Mouse (Mus musculus) kidney, adult 2 months (tissue): ENCODE results near the gene Plekha6. TPM values are rescaled to one million over a fixed set of nuclear protein-coding genes. Genes with fewer than 3 reads are reported as not detected.

ENCODE experiments used
- DNase-seq: peaks from one replicate; pipeline ENCODE4 v3.0.0; 2021
- H3K27ac ChIP-seq: fragments of 200-500 bp; 2 replicates; pipeline ENCODE4 v1.5.1; 2012; ENCODE audit warnings: low read depth, low read length, control low read depth, inconsistent platforms; ENCODE audit not compliant: insufficient read depth
- H3K27me3 ChIP-seq: fragments of 200-500 bp; replicated peaks from 2 replicates; pipeline ENCODE4 v1.6.1; 2012; ENCODE audit warnings: mild to moderate bottlenecking, moderate library complexity, low read length, inconsistent platforms; ENCODE audit not compliant: control insufficient read depth, insufficient read depth
- H3K36me3 ChIP-seq: fragments of 200-500 bp; 2 replicates; pipeline ENCODE4 v1.6.1; 2012; ENCODE audit warnings: mild to moderate bottlenecking, moderate library complexity, low read length, inconsistent platforms; ENCODE audit not compliant: control insufficient read depth, insufficient read depth
- H3K4me1 ChIP-seq: fragments of 200-500 bp; 2 replicates; pipeline ENCODE4 v1.6.1; 2011; ENCODE audit warnings: low read length; ENCODE audit not compliant: control insufficient read depth, insufficient read depth
- H3K4me3 ChIP-seq: fragments of 200-500 bp; 2 replicates; pipeline ENCODE4 v1.5.1; 2011; ENCODE audit warnings: mild to moderate bottlenecking, low read depth, low read length, control low read depth; ENCODE audit not compliant: insufficient read depth
- CTCF ChIP-seq: fragments of 200-500 bp; conservative IDR thresholded peaks from 2 replicates; pipeline ENCODE4 v1.5.1; 2011; ENCODE audit warnings: low read depth, mild to moderate bottlenecking, control low read depth, low read length, moderate library complexity, mixed read lengths; ENCODE audit not compliant: insufficient read depth, insufficient read length
- POLR2A ChIP-seq: fragments of 200-500 bp; IDR thresholded peaks from one replicate; pipeline ENCODE4 v1.6.1; 2011; ENCODE audit warnings: low read depth, low read length, control low read depth
- WGBS: fragments of 180-500 bp; shearing (Covaris S2); methylation state at CpG from one replicate; pipeline ENCODE4 v1.1.7; 2018; 5-methylcytosine and 5-hydroxymethylcytosine counted together
- polyA plus RNA-seq: library from polyadenylated mRNA; depleted of rRNA; stranded (reverse); fragments of >200 nt; gene quantifications from 2 replicates; pipeline ENCODE4 v1.2.3, GENCODE M21; 2012

Gene Plekha6
- polyA plus RNA-seq, 1 experiment, result 91.4 TPM

DNA sequence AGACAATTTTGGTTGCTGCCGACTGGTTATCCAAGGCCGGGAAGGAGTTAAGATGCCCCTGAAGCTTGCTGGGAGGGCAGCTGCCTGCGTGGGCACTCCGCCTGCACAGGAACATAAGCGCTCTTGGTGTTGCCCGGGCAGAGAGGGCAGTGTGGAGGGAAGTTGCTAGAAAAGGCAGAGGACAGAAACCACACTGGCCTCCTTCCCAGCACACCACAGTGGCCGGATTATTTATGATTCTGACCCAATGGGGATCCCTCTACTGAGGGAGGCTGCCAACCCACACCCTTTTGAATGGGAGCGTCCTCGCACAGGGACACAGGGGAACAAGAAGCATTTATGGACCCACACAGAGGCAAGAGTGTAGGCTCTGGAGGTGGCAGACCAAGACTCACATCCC is 7.3 kb downstream of the Plekha6 start:
- 77% methylated on average over 9 of the region's 9 CpGs for WGBS
- DNase-seq, result no peak

DNA sequence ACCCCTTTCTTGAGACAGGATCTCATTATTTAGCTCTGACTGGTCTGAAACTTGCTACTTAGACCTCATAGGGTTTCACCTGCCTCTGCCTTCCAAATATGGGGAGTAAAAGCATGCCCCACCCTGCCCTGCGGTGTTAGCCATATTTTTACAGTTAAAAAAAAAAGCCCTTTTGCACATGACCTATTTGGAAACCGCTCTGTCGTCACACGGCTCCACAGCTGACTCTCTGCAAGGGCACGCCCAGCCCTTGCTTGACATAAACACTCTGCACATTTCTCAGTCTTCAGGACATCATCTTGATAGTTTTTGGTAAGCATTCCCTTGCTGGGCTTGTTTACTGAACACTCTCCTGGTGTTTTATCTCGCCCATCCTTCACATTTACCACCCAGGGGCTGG is 11.1 kb downstream of the Plekha6 start:
- Histone ChIP-seq H3K27me3 (no peaks in the 10 kb centered on the region), H3K4me1 (no peaks in the 10 kb centered on the region), H3K4me3 (no peak overlapping the region), H3K27ac (no peak overlapping the region), H3K36me3 (no peaks in the 10 kb centered on the region)
- TF ChIP-seq CTCF (no peak), POLR2A (no peak)
- DNase-seq, result no peak
- WGBS, result 61% methylated on average over 6 of the region's 6 CpGs

More for the DNA sequence above, 7.3 kb downstream of the Plekha6 start:
- TF ChIP-seq CTCF, result no peak
- TF ChIP-seq POLR2A, result no peak
- H3K4me3 ChIP-seq, result no peak overlapping the region
- no peaks in the 10 kb centered on the region for H3K27me3 ChIP-seq
- no peaks in the 10 kb centered on the region for H3K36me3 ChIP-seq
- H3K27ac ChIP-seq, result no peak overlapping the region
- no peaks in the 10 kb centered on the region for H3K4me1 ChIP-seq

DNA sequence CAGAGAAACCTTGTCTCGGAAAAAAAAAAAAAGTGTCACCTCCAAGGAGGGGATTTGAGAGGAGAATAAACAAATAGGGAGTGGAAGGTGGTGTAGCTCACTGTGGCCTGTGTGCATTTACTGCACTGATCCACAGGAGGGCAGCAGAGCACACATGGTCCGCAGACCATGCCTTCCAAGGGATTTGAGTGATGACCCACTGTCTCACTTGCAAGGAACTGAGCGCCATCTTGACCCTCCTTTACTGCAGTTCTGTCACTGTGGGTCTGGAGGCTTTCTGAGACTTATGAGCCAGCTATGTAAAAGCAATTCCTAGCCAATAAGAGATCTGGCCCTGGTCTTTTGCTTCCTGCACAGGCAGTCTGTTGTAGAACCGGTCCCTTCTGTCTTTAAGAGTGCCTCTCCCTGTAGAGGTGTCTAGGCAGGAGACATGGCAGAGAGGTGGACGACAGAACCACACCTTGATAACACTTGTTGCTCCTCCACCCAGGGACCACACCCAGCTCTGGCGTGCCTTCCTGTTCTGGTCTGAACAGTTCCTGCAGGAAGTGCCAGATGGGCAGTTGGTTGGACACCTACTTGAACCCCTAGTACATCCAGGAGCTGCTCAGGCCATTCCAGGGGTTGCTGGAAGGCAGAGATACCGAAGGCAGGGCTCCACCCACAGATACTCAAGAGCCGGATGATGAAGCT is 13.6 kb downstream of the Plekha6 start:
- no peak for TF ChIP-seq POLR2A
- peak; percentile 99 for TF ChIP-seq CTCF
- H3K4me3 ChIP-seq, result no peak overlapping the region
- WGBS, result 49% methylated on average over 8 of the region's 8 CpGs
- H3K27me3 ChIP-seq, result no peaks in the 10 kb centered on the region
- DNase-seq, result peak; percentile 69
- no peaks in the 10 kb centered on the region for H3K4me1 ChIP-seq
- H3K27ac ChIP-seq, result no peak overlapping the region
- H3K36me3 ChIP-seq, result no peaks in the 10 kb centered on the region

DNA sequence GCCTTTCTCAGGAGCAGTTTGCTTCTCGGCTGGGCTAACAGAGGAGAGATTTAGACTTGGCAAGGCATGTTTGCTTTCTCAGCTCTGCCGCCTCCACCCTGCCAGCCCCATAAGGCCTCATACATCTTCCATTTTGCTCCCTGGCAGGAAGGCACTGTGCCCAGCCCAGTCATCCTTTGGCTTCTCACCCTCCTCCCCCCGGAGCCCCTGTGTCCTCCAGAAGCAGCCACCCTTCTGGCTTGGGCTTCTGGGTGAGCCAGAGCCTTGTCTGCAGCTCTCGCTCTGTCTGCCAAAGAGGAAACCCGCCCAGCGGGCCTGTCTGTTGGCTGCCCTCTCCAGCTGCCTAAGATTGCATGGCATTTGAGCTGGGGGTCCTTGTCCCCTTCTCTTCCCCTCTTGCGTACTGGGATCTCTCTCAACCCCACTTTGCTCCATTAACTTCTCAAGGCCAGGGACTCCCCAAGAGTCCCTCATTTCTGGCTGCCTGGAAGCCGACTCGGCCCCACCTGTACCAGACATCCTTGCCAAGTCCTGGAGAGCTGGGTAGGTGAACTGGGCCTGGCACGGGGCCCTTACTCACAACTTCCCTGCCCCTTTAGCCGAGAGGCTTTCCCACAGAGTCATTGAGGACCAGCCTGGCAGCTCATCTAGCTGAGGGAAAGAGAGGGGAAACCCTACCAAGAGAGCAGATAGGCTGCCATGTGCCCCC is 14.9 kb downstream of the Plekha6 start:
- H3K36me3 ChIP-seq, result no peaks in the 10 kb centered on the region
- DNase-seq, result peak; percentile 48
- 68% methylated on average over 11 of the region's 11 CpGs for WGBS
- H3K27ac ChIP-seq, result no peak overlapping the region
- no peaks in the 10 kb centered on the region for H3K27me3 ChIP-seq
- no peak for TF ChIP-seq POLR2A
- TF ChIP-seq CTCF, result no peak
- no peak overlapping the region for H3K4me3 ChIP-seq
- H3K4me1 ChIP-seq, result no peaks in the 10 kb centered on the region

DNA sequence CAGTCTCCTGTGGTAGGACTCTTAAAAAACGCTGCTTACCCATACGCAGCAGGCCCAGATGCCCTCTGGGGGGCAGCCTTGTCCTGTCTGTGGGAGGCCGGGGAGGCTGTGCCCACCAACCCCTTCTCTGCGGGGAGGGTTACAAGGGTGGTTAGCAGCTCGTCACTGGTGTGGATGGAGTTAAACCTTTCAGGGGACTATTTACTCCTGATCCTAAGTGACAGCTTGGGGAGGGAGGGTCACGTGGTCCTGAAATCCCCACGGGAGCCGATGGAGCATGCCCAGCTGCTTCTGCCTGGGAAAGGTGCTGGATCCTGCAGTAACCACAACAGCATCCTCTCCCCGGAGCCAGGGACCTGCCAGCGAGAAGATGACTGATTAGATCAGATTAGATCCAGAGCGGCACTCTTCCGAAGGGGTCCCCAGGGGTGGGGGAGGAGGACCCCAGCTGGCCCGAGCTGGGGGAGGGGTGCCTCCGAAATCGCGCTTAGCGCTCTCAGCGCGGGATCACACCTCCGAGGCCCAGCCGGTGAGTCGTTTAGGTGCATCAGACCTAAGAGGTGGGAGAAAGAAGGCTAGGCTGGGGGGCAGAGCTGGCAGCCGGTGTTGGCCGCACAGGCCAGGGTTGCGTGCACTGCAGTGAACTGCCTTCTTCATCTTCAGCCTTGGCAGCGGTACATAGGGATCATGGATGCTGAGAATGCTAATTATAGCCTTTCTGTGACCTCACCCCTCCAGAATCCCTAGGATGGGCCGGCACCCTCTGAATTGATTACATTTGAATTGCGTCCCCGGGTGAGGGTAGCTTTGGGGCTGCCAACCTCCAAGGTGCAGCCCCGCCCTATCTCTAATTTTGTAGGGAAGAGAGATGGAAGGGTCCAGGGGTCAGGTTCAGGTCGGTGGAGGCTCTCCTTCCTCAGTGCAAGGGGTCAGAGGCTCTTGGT is 17.3 kb downstream of the Plekha6 start:
- DNase-seq, result peak; percentile 73
- TF ChIP-seq POLR2A (no peak), CTCF (peak; percentile 91)
- H3K27me3 ChIP-seq, result no peaks in the 10 kb centered on the region
- no peaks in the 10 kb centered on the region for H3K4me1 ChIP-seq
- no peak overlapping the region for H3K27ac ChIP-seq
- H3K4me3 ChIP-seq, result peak overlapping the region; percentile 44
- WGBS, result 6% methylated on average over 31 of the region's 31 CpGs
- no peaks in the 10 kb centered on the region for H3K36me3 ChIP-seq

DNA sequence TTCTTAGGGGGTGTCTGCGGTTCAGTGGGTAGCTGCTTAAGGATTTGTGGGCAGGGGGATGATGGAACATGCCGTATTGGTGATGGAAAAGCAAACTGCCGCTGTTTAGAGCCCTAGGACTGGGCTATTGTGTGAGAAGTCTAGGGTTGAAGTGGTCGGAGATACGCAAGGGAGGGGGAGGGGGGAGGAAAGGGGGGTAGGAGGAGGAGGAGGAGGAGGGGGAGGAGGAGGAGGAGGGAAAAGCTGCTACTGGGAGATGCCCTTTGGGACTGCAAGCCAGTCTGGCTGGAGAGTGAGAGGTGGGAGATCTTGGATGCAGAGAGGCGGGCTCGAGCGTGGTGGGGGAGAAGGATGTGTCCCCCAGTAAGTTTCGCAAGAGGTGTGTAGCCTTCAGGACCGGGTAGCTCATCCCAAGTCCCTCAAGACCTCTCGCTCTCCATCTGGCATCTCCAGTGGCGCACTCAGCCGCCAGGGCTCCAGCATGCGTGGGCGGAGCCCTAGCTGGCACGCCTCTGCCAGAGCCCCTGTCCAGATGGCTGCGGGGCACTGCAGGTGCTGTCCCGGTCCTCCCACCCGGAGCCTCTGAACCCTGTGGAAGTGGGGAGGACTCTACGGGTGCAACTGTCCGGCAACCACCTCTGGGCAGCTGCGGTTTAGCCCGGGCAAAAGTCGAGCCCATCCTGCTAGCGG is 18.2 kb downstream of the Plekha6 start:
- 7% methylated on average over 25 of the region's 25 CpGs for WGBS
- H3K27ac ChIP-seq, result no peak overlapping the region

More for the DNA sequence above, 18.2 kb downstream of the Plekha6 start:
- DNase-seq, result peak; percentile 52
- H3K4me3 ChIP-seq, result peak overlapping the region; percentile 44
- TF ChIP-seq CTCF (no peak), POLR2A (no peak)
- no peaks in the 10 kb centered on the region for H3K27me3 ChIP-seq
- H3K36me3 ChIP-seq, result no peaks in the 10 kb centered on the region
- H3K4me1 ChIP-seq, result no peaks in the 10 kb centered on the region
